Mouse (Mus musculus): ENCODE measurements around the gene Pim1. TPM values are rescaled to one million over a fixed set of nuclear protein-coding genes. Genes with fewer than 3 reads are reported as not detected.

Pim1 gene
- polyA plus RNA-seq, 1 experiment = 10.5 TPM

GRCm38 (mm10) chr17:29528568-29529187 lies 38.1 kb downstream of the Pim1 start:
- DNase-seq = no peak
- Histone ChIP-seq H3K4me1 (ENCODE audit: control insufficient read depth, insufficient read depth, low read length) (no peaks in the 10 kb centered on the region), H3K4me3 (replicated peaks; ENCODE audit: insufficient read depth, low read depth, low read length) (no peak overlapping the region), H3K27me3 (ENCODE audit: control insufficient read depth, insufficient read depth, low read length) (no peaks in the 10 kb centered on the region), H3K27ac (ENCODE audit: insufficient read depth, low read length) (no peak overlapping the region)
- peak; percentile 33; the same call in 1 of the 2 replicates for TF ChIP-seq CTCF (IDR thresholded peaks at IDR 0.05; ENCODE audit: borderline replicate concordance, insufficient read depth, low read depth, low read length)
- TF ChIP-seq POLR2A (IDR thresholded peaks at IDR 0.05; ENCODE audit: borderline replicate concordance, insufficient read depth, low read length) = no peak
- WGBS = 65% methylated on average over 8 of the region's 8 CpGs

- Histone ChIP-seq H3K4me1 (ENCODE audit: control insufficient read depth, insufficient read depth, low read length) (no peaks in the 10 kb centered on the region), H3K27ac (ENCODE audit: insufficient read depth, low read length) (no peak overlapping the region), H3K4me3 (replicated peaks; ENCODE audit: insufficient read depth, low read depth, low read length) (no peak overlapping the region), H3K27me3 (ENCODE audit: control insufficient read depth, insufficient read depth, low read length) (no peaks in the 10 kb centered on the region)
- no peak for DNase-seq
- TF ChIP-seq POLR2A (IDR thresholded peaks at IDR 0.05; ENCODE audit: borderline replicate concordance, insufficient read depth, low read length) (no peak), CTCF (IDR thresholded peaks at IDR 0.05; ENCODE audit: borderline replicate concordance, insufficient read depth, low read depth, low read length) (no peak)
- WGBS = 86% methylated on average over 6 of the region's 6 CpGs
Observed at GRCm38 (mm10) chr17:29530508-29530907, 40.0 kb downstream of the Pim1 start.

DNA sequence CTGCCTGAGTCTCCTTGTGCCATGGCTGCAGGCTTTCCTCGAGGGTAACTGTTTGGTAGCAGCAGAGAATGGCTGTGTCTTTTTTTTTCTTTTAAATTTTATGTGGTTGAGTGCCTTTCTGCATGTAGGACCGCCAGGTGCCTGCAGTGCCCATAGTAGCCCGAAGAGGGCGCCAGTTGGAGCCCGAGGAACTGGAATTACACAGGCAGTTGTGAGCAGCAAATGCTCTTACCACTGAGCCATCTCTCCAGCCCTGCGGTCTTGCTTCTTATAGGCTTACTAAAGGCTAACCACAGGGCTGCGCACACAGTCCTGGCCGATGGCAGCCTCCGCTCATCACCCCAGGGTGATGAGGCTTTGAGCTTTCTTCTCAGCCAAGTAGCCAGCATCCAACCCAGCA lies 40.7 kb downstream of the Pim1 start:
- H3K27ac ChIP-seq (ENCODE audit: insufficient read depth, low read length) = no peak overlapping the region
- H3K4me3 ChIP-seq (replicated peaks; ENCODE audit: insufficient read depth, low read depth, low read length) = no peak overlapping the region
- 76% methylated on average over 9 of the region's 9 CpGs for WGBS
- TF ChIP-seq POLR2A (IDR thresholded peaks at IDR 0.05; ENCODE audit: borderline replicate concordance, insufficient read depth, low read length) (no peak), CTCF (IDR thresholded peaks at IDR 0.05; ENCODE audit: borderline replicate concordance, insufficient read depth, low read depth, low read length) (no peak)
- H3K27me3 ChIP-seq (ENCODE audit: control insufficient read depth, insufficient read depth, low read length) = no peaks in the 10 kb centered on the region
- no peaks in the 10 kb centered on the region for H3K4me1 ChIP-seq (ENCODE audit: control insufficient read depth, insufficient read depth, low read length)
- no peak for DNase-seq

GRCm38 (mm10) chr17:29531757-29532384 lies 41.3 kb downstream of the Pim1 start:
- H3K4me1 ChIP-seq (ENCODE audit: control insufficient read depth, insufficient read depth, low read length) = no peaks in the 10 kb centered on the region
- no peak for DNase-seq
- no peak overlapping the region for H3K27ac ChIP-seq (ENCODE audit: insufficient read depth, low read length)
- no peak overlapping the region for H3K4me3 ChIP-seq (replicated peaks; ENCODE audit: insufficient read depth, low read depth, low read length)
- H3K27me3 ChIP-seq (ENCODE audit: control insufficient read depth, insufficient read depth, low read length) = no peaks in the 10 kb centered on the region
- TF ChIP-seq POLR2A (IDR thresholded peaks at IDR 0.05; ENCODE audit: borderline replicate concordance, insufficient read depth, low read length) (no peak), CTCF (IDR thresholded peaks at IDR 0.05; ENCODE audit: borderline replicate concordance, insufficient read depth, low read depth, low read length) (no peak)
- 42% methylated on average over 10 of the region's 10 CpGs for WGBS

- WGBS = 90% methylated on average over 11 of the region's 11 CpGs
Observed at GRCm38 (mm10) chr17:29533866-29534265, 43.3 kb downstream of the Pim1 start.

DNA sequence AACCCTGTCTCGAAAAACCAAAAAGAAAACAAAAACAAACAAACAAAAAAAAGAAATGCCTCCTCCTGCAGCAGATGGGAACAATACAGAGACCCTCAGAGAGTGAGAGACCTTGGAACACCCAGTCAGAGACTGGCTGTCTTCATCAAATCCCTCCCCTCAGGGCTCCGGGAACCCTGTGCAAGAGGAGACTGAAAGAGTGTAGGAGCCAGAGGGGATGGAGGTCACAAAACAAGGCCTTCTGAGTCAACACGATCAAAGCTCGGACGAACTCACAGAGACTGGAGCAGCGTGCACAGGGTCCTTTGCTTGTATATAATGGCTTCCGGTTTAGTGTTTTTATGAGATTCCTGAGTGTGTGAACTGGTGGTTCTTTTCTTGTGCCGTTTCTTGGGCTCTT lies 49.9 kb downstream of the Pim1 start:
- WGBS = 95% methylated on average over 8 of the region's 8 CpGs
- Histone ChIP-seq H3K4me1 (ENCODE audit: control insufficient read depth, insufficient read depth, low read length) (peaks cover 16% of the 10 kb centered on the region; the same call in 1 of the 2 replicates), H3K27me3 (ENCODE audit: control insufficient read depth, insufficient read depth, low read length) (no peaks in the 10 kb centered on the region), H3K27ac (ENCODE audit: insufficient read depth, low read length) (no peak overlapping the region), H3K4me3 (replicated peaks; ENCODE audit: insufficient read depth, low read depth, low read length) (no peak overlapping the region)
- no peak for DNase-seq
- TF ChIP-seq CTCF (IDR thresholded peaks at IDR 0.05; ENCODE audit: borderline replicate concordance, insufficient read depth, low read depth, low read length) (no peak), POLR2A (IDR thresholded peaks at IDR 0.05; ENCODE audit: borderline replicate concordance, insufficient read depth, low read length) (no peak)

More at GRCm38 (mm10) chr17:29533866-29534265, 43.3 kb downstream of the Pim1 start:
- H3K4me3 ChIP-seq (replicated peaks; ENCODE audit: insufficient read depth, low read depth, low read length) = no peak overlapping the region
- no peak for DNase-seq
- TF ChIP-seq CTCF (IDR thresholded peaks at IDR 0.05; ENCODE audit: borderline replicate concordance, insufficient read depth, low read depth, low read length) (no peak), POLR2A (IDR thresholded peaks at IDR 0.05; ENCODE audit: borderline replicate concordance, insufficient read depth, low read length) (no peak)
- no peak overlapping the region for H3K27ac ChIP-seq (ENCODE audit: insufficient read depth, low read length)
- H3K4me1 ChIP-seq (ENCODE audit: control insufficient read depth, insufficient read depth, low read length) = no peaks in the 10 kb centered on the region
- H3K27me3 ChIP-seq (ENCODE audit: control insufficient read depth, insufficient read depth, low read length) = no peaks in the 10 kb centered on the region

DNA sequence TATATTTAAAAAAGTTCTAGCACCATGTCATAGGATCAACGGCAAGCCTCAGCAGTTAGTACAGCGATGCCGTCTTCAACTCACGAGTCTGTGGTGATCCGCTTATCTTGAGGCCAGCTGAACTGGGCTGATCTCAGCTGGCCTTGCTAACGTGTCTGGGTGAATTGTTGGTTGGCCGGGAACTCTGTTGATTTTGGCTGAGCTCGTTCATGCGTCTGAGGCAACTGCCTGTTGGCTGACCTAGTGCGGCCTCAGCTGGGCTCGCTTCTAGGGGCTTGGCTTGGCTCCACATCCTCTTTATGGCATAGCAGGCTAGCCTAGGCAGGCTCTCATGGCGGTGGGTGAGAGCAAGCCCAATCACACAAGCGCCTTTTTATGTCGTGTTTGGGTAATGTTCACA lies 50.9 kb downstream of the Pim1 start:
- no peaks in the 10 kb centered on the region for H3K27me3 ChIP-seq (ENCODE audit: control insufficient read depth, insufficient read depth, low read length)
- peak; percentile 66 to 74 for DNase-seq
- H3K4me3 ChIP-seq (replicated peaks; ENCODE audit: insufficient read depth, low read depth, low read length) = no peak overlapping the region
- TF ChIP-seq CTCF (IDR thresholded peaks at IDR 0.05; ENCODE audit: borderline replicate concordance, insufficient read depth, low read depth, low read length) (no peak), POLR2A (IDR thresholded peaks at IDR 0.05; ENCODE audit: borderline replicate concordance, insufficient read depth, low read length) (no peak)
- H3K4me1 ChIP-seq (ENCODE audit: control insufficient read depth, insufficient read depth, low read length) = peaks cover 16% of the 10 kb centered on the region; the same call in 1 of the 2 replicates
- H3K27ac ChIP-seq (ENCODE audit: insufficient read depth, low read length) = no peak overlapping the region
- WGBS = 13% methylated on average over 14 of the region's 14 CpGs

All from cerebellum, adult 2 months (tissue).